Mouse (Mus musculus) forebrain, embryonic 15.5 days (tissue): ENCODE measurements around the gene Zfp934. TPM values are rescaled to one million over a fixed set of nuclear protein-coding genes. Genes with fewer than 3 reads are reported as not detected.
"Not testable (repeated sequence)": the region's sequence is repeated elsewhere in the genome, so short reads cannot be mapped to it uniquely, and the experiment has no call there.

Source experiments
- ATAC-seq: fragments of 200-750 bp; cut with Nextera tagmentation; replicated peaks from 2 replicates; pipeline ENCODE4 v1.8.0; 2017; ENCODE audit warnings: mild to moderate bottlenecking, moderate TSS enrichment, moderate library complexity
- H3K27ac ChIP-seq: fragments of 300-500 bp; sonication (generic); replicated peaks from 2 replicates; pipeline ENCODE4 v1.5.1; 2015; ENCODE audit warnings: mild to moderate bottlenecking, inconsistent platforms
- H3K27me3 ChIP-seq: fragments of 300-500 bp; sonication (generic); 2 replicates; pipeline ENCODE4 v1.6.1; 2015; ENCODE audit warnings: inconsistent platforms
- H3K36me3 ChIP-seq: fragments of 300-500 bp; sonication (generic); 2 replicates; pipeline ENCODE4 v1.6.1; 2015; ENCODE audit warnings: mild to moderate bottlenecking, inconsistent platforms
- H3K4me1 ChIP-seq: fragments of 300-500 bp; sonication (generic); 2 replicates; pipeline ENCODE4 v1.6.1; 2015; ENCODE audit warnings: inconsistent platforms
- H3K4me2 ChIP-seq: fragments of 300-500 bp; sonication (generic); replicated peaks from 2 replicates; pipeline ENCODE4 v1.6.1; 2015; ENCODE audit warnings: mild to moderate bottlenecking, inconsistent platforms
- H3K4me3 ChIP-seq: fragments of 300-500 bp; sonication (generic); 2 replicates; pipeline ENCODE4 v1.5.1; 2015; ENCODE audit warnings: mild to moderate bottlenecking, inconsistent platforms
- H3K9ac ChIP-seq: fragments of 300-500 bp; sonication (generic); replicated peaks from 2 replicates; pipeline ENCODE4 v1.6.1; 2015; ENCODE audit warnings: mild to moderate bottlenecking, inconsistent platforms
- H3K9me3 ChIP-seq: fragments of 300-500 bp; sonication (generic); 2 replicates; pipeline ENCODE4 v1.6.1; 2016; ENCODE audit warnings: inconsistent platforms
- WGBS: fragments of 180-500 bp; shearing (Covaris S2); methylation state at CpG from one replicate; pipeline ENCODE4 v1.1.7; 2015; ENCODE audit warnings: mixed read lengths; 5-methylcytosine and 5-hydroxymethylcytosine counted together
- polyA plus RNA-seq: library from polyadenylated mRNA; unstranded; fragments of >200 nt; fragmentation: Nextera tagmentation; extraction: Ambion mirVana; gene quantifications from 2 replicates; pipeline ENCODE4 v1.2.1, GENCODE M21; 2015

The Zfp934 gene
- polyA plus RNA-seq, result 14.3 and 14.7 TPM in 2 replicates

DNA sequence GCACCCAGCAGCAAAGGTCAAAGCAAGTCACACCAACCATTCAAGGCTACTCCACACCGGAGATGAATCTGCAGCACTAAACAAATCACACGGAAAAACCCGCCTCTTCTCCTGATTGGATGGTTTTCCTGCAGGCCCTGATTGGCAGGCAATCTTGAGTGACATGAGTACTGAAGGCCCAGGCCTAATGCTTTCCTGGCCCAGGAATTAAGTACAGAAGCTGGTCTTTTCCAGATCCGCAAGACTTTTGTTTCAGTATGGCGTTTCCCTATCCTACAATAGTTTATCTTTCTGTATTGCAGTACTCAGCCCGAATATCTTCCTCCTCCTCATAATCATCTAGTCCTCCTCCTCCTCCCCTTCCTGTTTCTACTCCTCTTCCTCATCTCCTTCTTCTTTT is at the start of gene Zfp934:
TSS of gene Zfp934 (minus strand) at position 101 of the 400 bp plus-strand sequence.
- not testable (repeated sequence) for H3K4me1 ChIP-seq, H3K36me3 ChIP-seq, H3K27me3 ChIP-seq, H3K9ac ChIP-seq, H3K27ac ChIP-seq, H3K4me2 ChIP-seq, H3K4me3 ChIP-seq, H3K9me3 ChIP-seq, ATAC-seq
- 86% methylated on average over 5 of the region's 6 CpGs for WGBS

DNA sequence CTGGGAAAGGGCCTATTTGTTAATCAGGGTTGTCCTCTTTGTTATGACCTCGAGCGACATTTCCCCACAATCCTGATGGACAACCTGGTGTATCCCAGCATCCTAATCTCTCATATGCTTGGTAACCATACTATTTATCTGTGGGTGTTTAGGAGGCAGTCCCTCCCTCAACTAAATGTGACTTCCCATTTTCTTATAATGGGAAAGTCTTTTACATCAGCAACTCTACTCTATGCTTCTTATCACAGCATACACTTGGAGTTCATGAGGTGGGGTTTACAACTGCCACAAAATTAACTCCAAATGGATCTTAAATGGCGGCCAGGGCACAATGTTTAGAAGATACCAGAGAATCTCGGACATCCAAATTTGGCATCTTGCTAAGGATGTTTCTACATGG is 46.5 kb upstream of the Zfp934 start:
- not testable (repeated sequence) for H3K36me3 ChIP-seq, H3K9ac ChIP-seq, ATAC-seq, H3K4me2 ChIP-seq, H3K4me1 ChIP-seq, H3K9me3 ChIP-seq, H3K4me3 ChIP-seq, H3K27me3 ChIP-seq, H3K27ac ChIP-seq
- WGBS, result 97% methylated on average over 4 of the region's 4 CpGs

DNA sequence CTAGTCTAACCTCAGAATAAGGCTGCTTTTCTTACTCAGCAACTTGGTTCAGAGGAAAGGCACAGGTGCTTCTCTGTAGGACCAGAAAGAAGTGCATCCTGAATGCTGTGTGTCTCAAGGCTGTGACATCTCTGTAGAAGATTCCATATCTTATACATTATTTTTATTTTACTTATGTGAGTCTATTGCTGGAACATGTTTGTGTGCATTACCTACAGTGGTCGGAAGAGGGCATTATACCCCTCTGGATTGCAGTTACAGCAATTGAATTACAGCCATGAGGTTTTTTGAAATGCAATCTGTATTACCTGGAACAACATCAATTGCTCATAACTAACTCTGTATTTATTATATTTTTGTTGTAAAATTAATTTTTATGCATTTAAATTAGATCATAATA is 9.3 kb downstream of the Zfp934 start:
- H3K4me2 ChIP-seq, ATAC-seq, H3K9me3 ChIP-seq, H3K27ac ChIP-seq, H3K4me1 ChIP-seq, H3K4me3 ChIP-seq, H3K9ac ChIP-seq, H3K36me3 ChIP-seq, H3K27me3 ChIP-seq: not testable (repeated sequence)
- 14% methylated on average over 1 of the region's 1 CpGs for WGBS

DNA sequence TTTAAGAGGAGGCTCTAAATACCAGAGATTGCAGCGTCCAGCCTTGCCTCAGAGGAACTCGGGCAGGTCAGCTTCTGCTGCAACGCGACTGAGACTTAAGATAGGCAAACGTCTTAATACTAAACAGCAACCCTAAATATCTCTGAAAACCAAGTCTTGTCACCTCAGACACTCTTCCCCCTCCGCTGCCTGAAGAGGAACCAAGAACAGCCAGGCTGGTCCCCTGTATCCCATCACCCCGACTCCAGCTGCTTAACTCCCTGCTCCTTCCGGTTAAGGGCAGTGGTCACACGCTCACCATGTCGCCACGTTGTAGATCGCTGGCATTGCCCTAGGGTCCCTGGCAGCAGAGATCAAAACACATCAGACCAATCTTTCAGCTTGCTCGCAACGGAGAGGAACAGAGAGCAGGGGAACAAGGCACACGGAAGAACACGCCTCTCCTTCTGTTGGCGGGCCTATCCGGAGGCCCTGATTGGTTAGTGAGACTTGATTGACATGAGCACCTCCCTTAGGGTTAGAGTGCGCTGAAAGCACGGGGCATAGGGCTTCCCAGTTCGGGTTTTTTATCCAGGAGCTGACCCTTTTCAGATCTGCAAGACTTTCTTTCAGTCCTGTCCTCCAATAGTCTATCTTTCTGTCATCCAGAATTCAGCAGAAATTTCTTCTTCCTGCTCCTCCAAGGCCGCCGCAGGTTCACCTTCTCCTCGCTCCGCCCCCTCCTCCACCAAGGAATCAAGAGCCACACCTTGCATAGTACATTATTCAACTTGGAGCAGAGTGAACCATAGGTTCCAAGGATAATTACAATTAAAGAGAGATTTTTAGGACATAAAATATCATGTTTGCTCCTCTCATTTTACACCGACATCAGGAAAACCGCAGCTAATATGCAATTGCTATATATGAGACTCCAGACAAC is 12.5 kb downstream of the Zfp934 start, which contains the start of gene Zfp935:
TSS of gene Zfp935 (minus strand) at position 323 of the 922 bp plus-strand sequence.
- peak; percentile 63 for ATAC-seq
- H3K27ac ChIP-seq, result 0 out of 2 replicates have a peak within 1 kb of the TSS, but pooled peaks have one; percentile 37
- 6% methylated on average over 27 of the region's 27 CpGs for WGBS

DNA sequence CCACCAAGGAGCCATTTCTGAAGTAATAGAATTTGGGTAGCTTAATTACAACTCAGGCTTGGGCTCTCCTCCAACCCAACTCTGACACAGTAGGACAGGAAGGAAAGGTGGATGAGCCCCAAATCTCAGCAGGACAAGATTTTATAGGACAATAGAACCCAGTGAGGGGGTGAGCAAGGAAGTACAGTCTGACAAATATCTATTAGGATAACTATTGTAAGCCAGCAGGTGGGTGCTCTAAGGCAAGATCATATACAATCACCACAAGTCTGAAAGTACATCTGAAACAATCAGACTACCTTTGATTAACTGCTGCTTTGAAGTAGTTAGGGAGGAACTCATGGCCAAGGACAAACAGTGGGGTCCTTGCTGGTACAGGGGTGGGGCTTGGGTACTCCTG is 40.9 kb downstream of the Zfp934 start:
- H3K27ac ChIP-seq, H3K4me3 ChIP-seq, H3K9ac ChIP-seq, H3K4me2 ChIP-seq, ATAC-seq, H3K36me3 ChIP-seq, H3K4me1 ChIP-seq, H3K27me3 ChIP-seq, H3K9me3 ChIP-seq: not testable (repeated sequence)

More for the DNA sequence above, 12.5 kb downstream of the Zfp934 start, which contains the start of gene Zfp935:
- Histone ChIP-seq H3K4me2 (peak within 1 kb of the TSS; percentile 44), H3K9ac (peak within 1 kb of the TSS; percentile 55), H3K4me3 (peak within 1 kb of the TSS; percentile 50)
- H3K36me3 ChIP-seq, H3K9me3 ChIP-seq, H3K4me1 ChIP-seq, H3K27me3 ChIP-seq: not testable (repeated sequence)

DNA sequence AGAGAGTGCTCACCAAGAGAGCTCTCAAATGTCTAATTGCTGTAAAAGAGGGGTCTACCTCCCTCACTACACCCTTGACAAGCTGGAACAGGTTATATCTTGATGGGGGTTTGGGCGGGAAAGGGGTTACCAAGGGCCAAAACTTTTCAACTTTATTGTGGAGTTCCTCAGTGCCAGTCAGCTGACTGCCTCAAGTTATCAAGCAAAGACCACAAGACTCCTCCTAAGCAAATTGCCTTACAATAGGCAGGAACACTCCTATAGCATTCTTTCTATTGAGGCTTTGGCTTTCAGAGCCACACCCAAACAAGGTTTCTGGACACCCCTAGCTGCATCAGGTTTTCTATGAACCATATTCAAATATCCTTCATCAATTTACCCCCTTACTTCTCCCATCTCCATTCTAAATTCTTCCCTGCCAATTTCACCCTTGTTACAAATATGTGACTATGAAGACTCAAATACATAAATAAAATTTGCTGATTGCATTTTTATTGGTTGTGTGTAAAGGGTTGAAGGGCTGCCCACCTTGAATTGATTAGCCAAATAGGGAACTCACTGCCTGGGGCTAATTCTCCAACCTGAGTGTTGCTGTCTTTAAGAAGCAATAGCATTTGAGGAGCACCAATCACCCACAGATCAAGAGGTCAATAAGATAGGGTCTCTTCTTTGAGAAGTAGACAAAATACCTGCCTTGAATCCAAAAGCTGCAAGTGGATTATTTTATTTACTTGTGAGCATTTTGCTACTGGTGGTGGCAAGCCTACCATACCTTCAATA is 60.2 kb downstream of the Zfp934 start:
- H3K27me3 ChIP-seq, H3K9me3 ChIP-seq, H3K4me2 ChIP-seq, H3K36me3 ChIP-seq, H3K4me1 ChIP-seq, ATAC-seq, H3K9ac ChIP-seq, H3K4me3 ChIP-seq, H3K27ac ChIP-seq: not testable (repeated sequence)
- 95% methylated on average over 1 of the region's 1 CpGs for WGBS

DNA sequence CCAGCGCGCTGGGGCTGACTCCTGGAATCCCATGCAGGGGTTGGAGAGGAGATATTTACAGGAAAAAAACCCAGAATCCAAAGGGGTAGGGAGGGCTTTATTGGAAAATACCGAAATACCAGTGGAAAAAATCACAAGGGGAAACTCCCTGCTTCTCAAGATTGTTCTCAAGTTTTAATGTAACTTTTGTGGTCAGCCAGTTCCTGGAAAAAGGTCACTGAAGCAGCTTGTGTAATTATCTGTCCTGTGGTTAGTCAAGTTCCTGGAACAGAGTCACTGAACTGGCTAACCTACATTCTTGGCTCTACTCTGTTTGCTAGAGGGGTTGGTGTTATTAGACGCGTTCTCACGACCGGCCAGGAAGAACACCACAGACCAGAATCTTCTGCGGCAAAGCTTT is 98.3 kb downstream of the Zfp934 start:
- 95% methylated on average over 8 of the region's 8 CpGs for WGBS
- H3K4me3 ChIP-seq, H3K36me3 ChIP-seq, H3K27me3 ChIP-seq, ATAC-seq, H3K4me1 ChIP-seq, H3K4me2 ChIP-seq, H3K9me3 ChIP-seq, H3K9ac ChIP-seq, H3K27ac ChIP-seq: not testable (repeated sequence)

DNA sequence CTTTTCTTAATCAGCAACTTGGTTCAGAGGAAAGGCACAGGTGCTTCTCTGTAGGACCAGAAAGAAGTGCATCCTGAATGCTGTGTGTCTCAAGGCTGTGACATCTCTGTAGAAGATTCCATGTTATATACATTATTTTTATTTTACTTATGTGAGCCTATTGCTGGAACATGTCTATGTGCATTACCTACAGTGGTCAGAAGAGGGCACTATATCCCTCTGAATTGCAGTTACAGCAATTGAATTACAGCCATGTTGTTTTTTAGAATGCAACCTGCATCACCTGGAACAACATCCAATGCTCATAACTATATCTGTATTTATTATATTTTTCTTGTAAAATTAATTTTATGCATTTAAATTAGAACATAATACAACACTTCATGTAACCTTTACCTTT is 101.1 kb downstream of the Zfp934 start:
- H3K4me3 ChIP-seq, H3K4me1 ChIP-seq, H3K4me2 ChIP-seq, ATAC-seq, H3K9ac ChIP-seq, H3K36me3 ChIP-seq, H3K9me3 ChIP-seq, H3K27me3 ChIP-seq, H3K27ac ChIP-seq: not testable (repeated sequence)

DNA sequence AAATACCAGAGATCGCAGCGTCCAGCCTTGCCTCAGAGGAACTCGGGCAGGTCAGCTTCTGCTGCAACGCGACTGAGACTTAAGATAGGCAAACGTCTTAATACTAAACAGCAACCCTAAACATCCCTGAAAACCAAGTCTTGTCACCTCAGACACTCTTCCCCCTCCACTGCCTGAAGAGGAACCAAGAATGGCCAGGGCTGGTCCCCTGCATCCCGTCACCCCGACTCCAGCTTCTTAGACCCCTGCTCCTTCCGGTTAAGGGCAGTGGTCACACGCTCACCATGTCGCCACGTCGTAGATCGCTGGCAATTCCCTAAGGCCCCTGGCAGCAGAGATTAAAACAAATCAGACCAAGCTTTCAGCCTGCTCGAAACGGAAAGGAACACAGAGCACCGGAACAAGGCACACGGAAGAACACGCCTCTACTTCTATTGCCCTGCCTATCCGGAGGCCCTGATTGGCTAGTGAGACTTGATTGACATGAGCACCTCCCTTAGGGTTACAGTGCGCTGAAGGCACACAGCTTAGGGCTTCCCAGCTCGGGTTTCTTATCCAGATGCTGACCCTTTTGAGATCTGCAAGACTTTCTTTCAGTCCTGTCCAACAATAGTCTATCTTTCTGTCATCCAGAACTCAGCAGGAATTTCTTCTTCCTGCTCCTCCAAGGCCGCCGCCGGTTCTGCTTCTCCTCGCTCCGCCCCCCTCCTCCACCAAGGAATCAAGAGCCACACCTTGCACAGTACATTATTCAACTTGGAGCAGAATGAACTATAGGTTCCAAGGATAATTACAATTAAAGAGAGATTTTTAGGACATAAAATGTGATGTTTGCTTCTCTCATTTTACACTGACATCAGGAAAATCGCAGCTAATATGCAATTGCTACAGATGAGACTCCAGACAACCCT is 104.3 kb downstream of the Zfp934 start, which contains the start of gene Gm49359:
TSS of gene Gm49359 (minus strand) at position 409 of the 911 bp plus-strand sequence.
- peak; percentile 100 for ATAC-seq
- Histone ChIP-seq H3K4me3 (peak within 1 kb of the TSS; percentile 65), H3K36me3 (peaks cover 13% of the 10 kb centered on the region), H3K4me2 (peak within 1 kb of the TSS; percentile 38), H3K27ac (peak within 1 kb of the TSS; percentile 81), H3K9ac (peak within 1 kb of the TSS; percentile 78)
- not testable (repeated sequence) for H3K4me1 ChIP-seq, H3K27me3 ChIP-seq, H3K9me3 ChIP-seq
- 2% methylated on average over 28 of the region's 28 CpGs for WGBS
